Mouse (Mus musculus): ENCODE measurements around the gene Afap1l2.

- TF ChIP-seq MYOD1 (IDR thresholded peaks at IDR 0.05; ENCODE audit: control insufficient read depth in 1 of 3, insufficient read length in 2 of 3, low read depth in 2 of 3) (no peak), POLR2A (IDR thresholded peaks at IDR 0.05; ENCODE audit: insufficient read length, low read depth) (no peak), CEBPB (IDR thresholded peaks at IDR 0.05; ENCODE audit: insufficient read depth, poor library complexity, severe bottlenecking) (no peak), E2F4 (IDR thresholded peaks at IDR 0.05; ENCODE audit: insufficient read depth) (no peak), MAX (IDR thresholded peaks at IDR 0.05; ENCODE audit: low read depth) (no peak), POLR2AphosphoS2 (IDR thresholded peaks at IDR 0.05; ENCODE audit: insufficient read length, low read depth) (no peak), MYOG (IDR thresholded peaks at IDR 0.05; ENCODE audit: control insufficient read depth in 1 of 3, insufficient read depth in 1 of 3, insufficient read length in 2 of 3, low read depth in 2 of 3) (no peak), REST (IDR thresholded peaks at IDR 0.05; ENCODE audit: insufficient read depth, insufficient read length) (no peak), TCF12 (IDR thresholded peaks at IDR 0.05; ENCODE audit: insufficient read depth, poor library complexity, severe bottlenecking) (no peak)
These were observed 103.9 kb downstream of the Afap1l2 start for GRCm38 (mm10) chr19:56904095-56904494.
